Mouse (Mus musculus) hindbrain, embryonic 13.5 days (tissue): ENCODE measurements around the gene Cox18. TPM values are rescaled to one million over a fixed set of nuclear protein-coding genes. Genes with fewer than 3 reads are reported as not detected.
"Not testable (repeated sequence)": the region's sequence is repeated elsewhere in the genome, so short reads cannot be mapped to it uniquely, and the experiment has no call there.

Source experiments
- ATAC-seq: fragments of 200-750 bp; cut with Nextera tagmentation; 2 replicates; pipeline ENCODE4 v1.8.0; 2017; ENCODE audit warnings: moderate TSS enrichment; ENCODE audit not compliant: low FRiP score
- H3K27ac ChIP-seq: fragments of 300-500 bp; sonication (generic); 2 replicates; pipeline ENCODE4 v1.5.1; 2015; ENCODE audit warnings: inconsistent platforms, mild to moderate bottlenecking, moderate library complexity
- H3K27me3 ChIP-seq: fragments of 300-500 bp; sonication (generic); 2 replicates; pipeline ENCODE4 v1.6.1; 2015; ENCODE audit warnings: mild to moderate bottlenecking, inconsistent platforms
- H3K36me3 ChIP-seq: fragments of 300-500 bp; sonication (generic); 2 replicates; pipeline ENCODE4 v1.6.1; 2015; ENCODE audit warnings: mild to moderate bottlenecking, inconsistent platforms
- H3K4me1 ChIP-seq: fragments of 300-500 bp; sonication (generic); replicated peaks from 2 replicates; pipeline ENCODE4 v1.6.1; 2015; ENCODE audit warnings: inconsistent platforms
- H3K4me2 ChIP-seq: fragments of 300-500 bp; sonication (generic); 2 replicates; pipeline ENCODE4 v1.6.1; 2015; ENCODE audit warnings: inconsistent platforms, mild to moderate bottlenecking, moderate library complexity
- H3K4me3 ChIP-seq: fragments of 300-500 bp; sonication (generic); 2 replicates; pipeline ENCODE4 v1.5.1; 2015; ENCODE audit warnings: mild to moderate bottlenecking, inconsistent platforms
- H3K9ac ChIP-seq: fragments of 300-500 bp; sonication (generic); 2 replicates; pipeline ENCODE4 v1.6.1; 2015; ENCODE audit warnings: mild to moderate bottlenecking, inconsistent platforms
- H3K9me3 ChIP-seq: fragments of 300-500 bp; sonication (generic); 2 replicates; pipeline ENCODE4 v1.6.1; 2016; ENCODE audit warnings: inconsistent platforms
- WGBS: fragments of 180-500 bp; shearing (Covaris S2); methylation state at CpG from one replicate; pipeline ENCODE4 v1.1.7; 2015; 5-methylcytosine and 5-hydroxymethylcytosine counted together
- polyA plus RNA-seq: library from polyadenylated mRNA; unstranded; fragments of >200 nt; fragmentation: Nextera tagmentation; extraction: Ambion mirVana; gene quantifications from 2 replicates; pipeline ENCODE4 v1.2.1, GENCODE M21; 2015

The Cox18 gene
- polyA plus RNA-seq, result 30.4 and 32.9 TPM in 2 replicates

GRCm38 (mm10) chr5:90223534-90224381, at the start of gene Cox18:
Gene Cox18, minus strand, starts transcription at chr5:90224001.
- H3K4me1 ChIP-seq, result peaks cover 12% of the 10 kb centered on the region
- peak within 1 kb of the TSS; percentile 74 for H3K4me2 ChIP-seq
- peak within 1 kb of the TSS; percentile 94 for H3K27ac ChIP-seq
- peaks cover 34% of the 10 kb centered on the region for H3K36me3 ChIP-seq
- H3K4me3 ChIP-seq, result peak within 1 kb of the TSS; percentile 83
- H3K9me3 ChIP-seq, result no peaks in the 10 kb centered on the region
- peak; percentile 97 for ATAC-seq
- H3K27me3 ChIP-seq, result no peaks in the 10 kb centered on the region
- under 1% methylated on average over 61 of the region's 62 CpGs for WGBS
- H3K9ac ChIP-seq, result peak within 1 kb of the TSS; percentile 89

DNA sequence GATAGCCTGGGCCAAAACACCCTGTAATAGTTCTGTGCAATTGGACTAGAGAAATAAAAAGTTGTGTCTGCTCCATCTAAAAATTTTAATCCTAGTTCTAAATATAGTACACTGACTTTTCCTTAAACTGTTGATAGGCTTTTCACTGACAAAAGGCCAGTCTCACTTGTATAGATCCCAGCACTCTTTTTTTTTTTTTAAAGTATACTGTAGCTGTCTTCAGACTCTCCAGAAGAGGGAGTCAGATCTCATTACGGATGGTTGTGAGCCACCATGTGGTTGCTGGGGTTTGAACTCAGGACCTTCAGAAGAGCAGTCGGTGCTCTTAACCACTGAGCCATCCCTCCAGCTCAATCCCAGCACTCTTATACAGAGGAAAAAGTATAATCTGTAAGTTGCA, 38.4 kb upstream of the Cox18 start:
- not testable (repeated sequence) for H3K4me2 ChIP-seq, H3K27me3 ChIP-seq, H3K27ac ChIP-seq, H3K4me1 ChIP-seq, H3K9ac ChIP-seq, ATAC-seq, H3K4me3 ChIP-seq, H3K9me3 ChIP-seq
- WGBS, result 84% methylated on average over 2 of the region's 2 CpGs
- H3K36me3 ChIP-seq, result peaks cover 68% of the 10 kb centered on the region

DNA sequence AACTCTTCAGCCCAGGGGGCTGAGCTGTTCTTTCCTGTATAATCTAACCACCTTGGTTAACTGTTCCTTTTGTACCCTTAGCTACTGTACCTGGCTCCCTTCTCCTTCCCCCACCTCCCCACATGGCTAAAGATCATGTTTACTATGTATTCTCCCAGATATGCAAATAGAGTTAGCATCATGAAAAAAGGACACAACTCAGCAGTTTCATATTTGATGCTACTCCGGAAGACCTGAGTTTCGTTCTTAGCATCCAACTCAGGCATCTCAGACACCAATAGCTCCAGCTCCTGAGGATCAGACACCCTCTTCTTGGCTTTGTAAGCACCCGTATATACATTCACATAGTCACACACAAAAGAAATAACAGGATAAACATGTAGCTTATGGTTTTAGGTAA, 33.2 kb upstream of the Cox18 start:
- no peaks in the 10 kb centered on the region for H3K27me3 ChIP-seq
- WGBS, result 95% methylated on average over 3 of the region's 3 CpGs
- ATAC-seq, result no peak
- H3K4me1 ChIP-seq, result no peaks in the 10 kb centered on the region
- H3K27ac ChIP-seq, result no peak overlapping the region
- no peak overlapping the region for H3K9ac ChIP-seq
- H3K4me2 ChIP-seq, result no peak overlapping the region
- no peak overlapping the region for H3K4me3 ChIP-seq
- no peaks in the 10 kb centered on the region for H3K9me3 ChIP-seq
- peaks cover 87% of the 10 kb centered on the region for H3K36me3 ChIP-seq

DNA sequence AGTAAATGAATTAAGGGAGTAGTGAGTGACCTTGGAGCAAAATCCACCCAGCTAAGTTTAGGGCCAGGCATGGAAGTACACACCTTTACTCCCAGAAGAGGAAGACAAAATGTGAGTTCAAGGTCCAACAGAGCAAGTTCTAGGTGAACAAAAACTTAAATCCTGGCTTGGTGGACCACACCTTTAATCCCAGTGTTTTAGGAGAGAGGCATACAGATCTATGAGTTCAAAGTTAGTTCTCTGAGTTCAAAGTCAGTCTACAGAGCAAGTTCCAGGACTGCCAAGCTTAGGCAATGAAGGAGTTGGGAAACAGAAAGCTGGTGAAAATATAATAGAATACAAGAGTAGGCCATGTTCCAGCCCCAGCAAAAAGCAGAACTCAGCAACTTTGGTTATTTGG, 23.7 kb upstream of the Cox18 start:
- Histone ChIP-seq H3K36me3 (peaks cover 82% of the 10 kb centered on the region), H3K4me3 (no peak overlapping the region), H3K27ac (no peak overlapping the region), H3K27me3 (no peaks in the 10 kb centered on the region), H3K9me3 (no peaks in the 10 kb centered on the region), H3K4me2 (no peak overlapping the region), H3K4me1 (no peaks in the 10 kb centered on the region), H3K9ac (no peak overlapping the region)
- ATAC-seq, result no peak

DNA sequence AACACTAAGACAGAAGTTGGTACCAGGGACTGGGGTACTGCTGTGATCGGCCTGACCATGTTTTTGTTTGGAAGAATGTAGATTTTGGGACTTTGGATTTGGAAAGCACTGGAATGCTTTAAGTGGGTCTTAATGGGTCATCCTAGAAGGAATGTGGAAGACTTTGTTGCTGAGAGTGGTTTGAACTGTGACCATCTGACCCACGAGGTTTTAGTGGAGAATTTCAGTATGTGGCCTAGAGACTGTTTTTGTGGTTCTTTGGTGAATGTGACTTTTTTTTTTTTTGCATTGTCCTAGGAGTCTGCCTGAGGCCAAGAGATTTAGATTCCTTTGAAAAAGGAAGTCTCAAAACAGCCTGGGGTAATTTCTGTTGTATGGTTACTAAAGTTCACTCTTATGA, 23.2 kb upstream of the Cox18 start:
- no peaks in the 10 kb centered on the region for H3K9me3 ChIP-seq
- no peak overlapping the region for H3K9ac ChIP-seq
- H3K4me2 ChIP-seq, result no peak overlapping the region
- H3K4me3 ChIP-seq, result no peak overlapping the region
- peaks cover 80% of the 10 kb centered on the region for H3K36me3 ChIP-seq
- WGBS, result 86% methylated on average over 2 of the region's 2 CpGs
- no peak overlapping the region for H3K27ac ChIP-seq
- no peaks in the 10 kb centered on the region for H3K27me3 ChIP-seq
- no peaks in the 10 kb centered on the region for H3K4me1 ChIP-seq
- no peak for ATAC-seq

GRCm38 (mm10) chr5:90246567-90246966, 22.8 kb upstream of the Cox18 start:
- Histone ChIP-seq H3K4me2 (no peak overlapping the region), H3K36me3 (peaks cover 79% of the 10 kb centered on the region), H3K27me3 (no peaks in the 10 kb centered on the region), H3K9ac (no peak overlapping the region), H3K27ac (no peak overlapping the region), H3K4me3 (no peak overlapping the region), H3K4me1 (no peaks in the 10 kb centered on the region), H3K9me3 (no peaks in the 10 kb centered on the region)
- ATAC-seq, result no peak
- WGBS, result 90% methylated on average over 4 of the region's 4 CpGs

DNA sequence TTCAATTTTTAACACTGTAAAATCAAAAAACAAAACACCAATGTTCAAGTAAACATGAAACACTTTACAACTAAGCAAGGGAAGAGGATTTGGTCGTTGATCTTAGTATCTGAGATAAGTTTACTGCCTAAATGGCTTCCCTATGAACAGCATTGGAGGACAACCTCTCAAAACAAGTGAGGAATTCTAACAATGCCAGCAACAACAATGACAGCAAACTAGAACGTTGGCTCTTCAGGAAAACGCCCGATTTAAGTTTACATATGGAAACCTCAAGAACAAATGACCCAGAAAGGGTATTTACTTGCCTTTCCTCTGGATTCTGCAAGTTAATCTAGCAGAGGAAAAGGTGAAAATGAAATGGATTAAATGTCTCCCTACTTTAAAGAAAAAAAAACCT, 21.6 kb upstream of the Cox18 start:
- WGBS, result 80% methylated on average over 4 of the region's 4 CpGs
- H3K36me3 ChIP-seq, result peaks cover 72% of the 10 kb centered on the region
- H3K27ac ChIP-seq, result no peak overlapping the region
- H3K9me3 ChIP-seq, result no peaks in the 10 kb centered on the region
- no peak overlapping the region for H3K9ac ChIP-seq
- ATAC-seq, result no peak
- no peak overlapping the region for H3K4me2 ChIP-seq
- H3K4me3 ChIP-seq, result no peak overlapping the region
- no peaks in the 10 kb centered on the region for H3K4me1 ChIP-seq
- H3K27me3 ChIP-seq, result no peaks in the 10 kb centered on the region

GRCm38 (mm10) chr5:90235217-90235616, 11.4 kb upstream of the Cox18 start:
- Histone ChIP-seq H3K27me3 (no peaks in the 10 kb centered on the region), H3K9ac (no peak overlapping the region), H3K4me3 (no peak overlapping the region), H3K9me3 (no peaks in the 10 kb centered on the region), H3K4me1 (no peaks in the 10 kb centered on the region), H3K27ac (no peak overlapping the region), H3K4me2 (no peak overlapping the region), H3K36me3 (peaks cover 84% of the 10 kb centered on the region)
- ATAC-seq, result no peak
- 96% methylated on average over 8 of the region's 8 CpGs for WGBS

GRCm38 (mm10) chr5:90233305-90233704, 9.5 kb upstream of the Cox18 start:
- no peak overlapping the region for H3K27ac ChIP-seq
- H3K9ac ChIP-seq, result no peak overlapping the region
- 94% methylated on average over 4 of the region's 4 CpGs for WGBS
- peaks cover 85% of the 10 kb centered on the region for H3K36me3 ChIP-seq
- ATAC-seq, result no peak
- no peaks in the 10 kb centered on the region for H3K27me3 ChIP-seq
- H3K4me1 ChIP-seq, result no peaks in the 10 kb centered on the region
- H3K4me3 ChIP-seq, result no peak overlapping the region
- H3K9me3 ChIP-seq, result no peaks in the 10 kb centered on the region
- no peak overlapping the region for H3K4me2 ChIP-seq

- Histone ChIP-seq H3K27me3 (no peaks in the 10 kb centered on the region), H3K36me3 (peaks cover 69% of the 10 kb centered on the region), H3K27ac (no peak overlapping the region), H3K4me1 (no peaks in the 10 kb centered on the region), H3K9ac (no peak overlapping the region), H3K4me3 (no peak overlapping the region), H3K4me2 (no peak overlapping the region), H3K9me3 (no peaks in the 10 kb centered on the region)
- no peak for ATAC-seq
- WGBS, result 93% methylated on average over 2 of the region's 2 CpGs
Observed at GRCm38 (mm10) chr5:90229760-90230159, 6.0 kb upstream of the Cox18 start.

DNA sequence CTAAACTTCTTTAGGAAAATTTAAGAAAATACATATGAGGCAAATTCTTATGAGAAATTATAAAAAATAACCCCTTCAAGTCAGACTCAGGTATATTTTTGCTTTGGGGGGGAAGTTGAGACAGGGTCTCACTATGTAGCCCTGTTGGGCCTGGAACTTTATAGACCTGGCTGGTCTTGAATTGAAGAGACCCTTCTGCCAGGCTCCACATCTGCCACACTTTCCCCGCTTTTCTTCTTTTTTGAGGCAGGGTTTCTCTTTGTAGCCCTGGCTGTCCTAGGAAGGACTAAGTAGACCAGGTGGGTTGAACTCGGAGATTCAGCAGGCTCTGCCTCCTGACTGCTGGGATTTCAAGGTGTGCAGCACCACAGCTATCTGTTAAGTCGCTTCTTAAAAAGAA, 2.9 kb upstream of the Cox18 start:
- Histone ChIP-seq H3K4me1 (peaks cover 12% of the 10 kb centered on the region), H3K36me3 (peaks cover 49% of the 10 kb centered on the region)
- WGBS, result 93% methylated on average over 3 of the region's 3 CpGs

DNA sequence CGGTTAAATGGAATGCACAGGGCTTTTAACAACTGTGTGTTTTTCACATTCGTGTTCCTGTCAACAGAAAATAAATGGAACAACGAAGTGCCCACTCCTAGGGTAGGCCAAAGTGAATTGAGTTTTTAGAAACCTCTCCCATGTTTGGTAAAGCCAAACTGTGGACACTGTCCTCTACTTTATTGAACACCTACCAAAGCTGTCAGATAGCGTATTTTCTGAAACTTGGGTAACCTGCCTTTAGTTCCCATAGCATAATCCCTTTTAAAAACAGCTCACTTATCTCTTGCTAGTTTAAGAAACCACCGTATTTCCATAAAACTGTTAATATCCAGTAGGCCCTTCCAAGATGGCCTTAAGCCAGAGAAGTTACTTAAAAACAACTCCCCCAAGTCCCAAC, 929 bp upstream of the Cox18 start:
- WGBS, result 87% methylated on average over 5 of the region's 5 CpGs
- Histone ChIP-seq H3K27ac (no peak overlapping the region; the same call in 1 of the 2 replicates), H3K36me3 (peaks cover 38% of the 10 kb centered on the region), H3K27me3 (no peaks in the 10 kb centered on the region), H3K4me2 (no peak overlapping the region), H3K4me3 (no peak overlapping the region), H3K9ac (no peak overlapping the region), H3K4me1 (peaks cover 12% of the 10 kb centered on the region), H3K9me3 (no peaks in the 10 kb centered on the region)
- ATAC-seq, result no peak

More for the DNA sequence above, 2.9 kb upstream of the Cox18 start:
- no peak overlapping the region for H3K9ac ChIP-seq
- H3K4me2 ChIP-seq, result no peak overlapping the region
- H3K4me3 ChIP-seq, result no peak overlapping the region
- H3K27me3 ChIP-seq, result no peaks in the 10 kb centered on the region
- ATAC-seq, result no peak
- H3K27ac ChIP-seq, result no peak overlapping the region
- no peaks in the 10 kb centered on the region for H3K9me3 ChIP-seq

- H3K27me3 ChIP-seq, result no peaks in the 10 kb centered on the region
- no peak overlapping the region; the same call in 1 of the 2 replicates for H3K27ac ChIP-seq
- peak; percentile 2; the same call in 1 of the 2 replicates for ATAC-seq
- peaks cover 36% of the 10 kb centered on the region for H3K36me3 ChIP-seq
- peak overlapping the region; percentile 89 for H3K9ac ChIP-seq
- peak overlapping the region; percentile 74 for H3K4me2 ChIP-seq
- peak overlapping the region; percentile 83 for H3K4me3 ChIP-seq
- H3K9me3 ChIP-seq, result no peaks in the 10 kb centered on the region
- peaks cover 12% of the 10 kb centered on the region for H3K4me1 ChIP-seq
- whole genome bisulfite sequencing, result 42% methylated on average over 3 of the region's 3 CpGs
Observed at GRCm38 (mm10) chr5:90222937-90223336, 864 bp downstream of the Cox18 start.
